Mouse (Mus musculus): ENCODE results near the gene Gm48551.
A peak's percentile ranks its signal among the peaks of the same experiment; 100 is the strongest.

The Gm48551 gene

DNA sequence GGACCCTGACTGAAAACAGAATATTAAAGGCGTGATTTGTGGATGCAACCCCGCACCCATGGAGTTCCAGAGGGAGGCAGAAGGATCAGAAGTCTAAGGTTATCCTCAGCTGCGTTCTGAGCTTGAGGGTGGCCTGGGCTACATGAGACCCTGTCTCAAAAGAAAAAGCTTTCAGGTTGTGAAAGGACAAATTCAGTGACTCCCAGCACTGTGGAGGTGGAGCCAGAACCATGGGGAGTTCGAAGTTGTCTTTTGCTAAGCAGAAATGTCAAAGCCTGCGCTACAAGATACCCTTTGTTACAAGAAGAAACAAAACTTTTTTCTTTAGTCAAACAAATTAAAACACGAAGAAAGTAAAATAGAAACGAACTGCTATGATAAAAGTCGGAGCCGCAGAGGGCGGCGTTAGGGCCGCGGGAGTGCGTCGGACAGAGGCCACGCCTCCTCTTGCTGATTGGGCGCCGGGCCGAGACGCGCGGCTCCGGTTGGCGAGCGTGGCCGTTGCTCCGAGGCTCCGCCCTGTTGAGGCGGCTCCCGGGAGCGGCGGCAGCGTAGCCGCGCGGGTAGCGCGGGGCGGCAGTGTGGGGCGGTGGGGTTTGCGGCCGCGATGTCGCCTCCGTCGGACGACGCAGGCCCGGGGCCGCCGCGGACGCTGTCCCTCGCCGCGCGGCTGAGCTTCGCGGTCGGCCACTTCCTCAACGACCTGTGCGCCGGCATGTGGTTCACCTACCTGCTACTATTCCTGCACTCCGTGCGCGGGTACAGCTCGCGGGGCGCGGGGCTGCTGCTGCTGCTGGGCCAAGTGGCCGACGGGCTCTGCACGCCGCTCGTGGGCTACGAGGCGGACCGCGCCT is 27.0 kb upstream of the Gm48551 start, which contains the start of gene Mfsd12:
TSS of gene Mfsd12 (plus strand) at position 501 of the 854 bp plus-strand sequence.
- DNase-seq (ENCODE audit: low spot score in 2 of 2): peak; percentile 84

DNA sequence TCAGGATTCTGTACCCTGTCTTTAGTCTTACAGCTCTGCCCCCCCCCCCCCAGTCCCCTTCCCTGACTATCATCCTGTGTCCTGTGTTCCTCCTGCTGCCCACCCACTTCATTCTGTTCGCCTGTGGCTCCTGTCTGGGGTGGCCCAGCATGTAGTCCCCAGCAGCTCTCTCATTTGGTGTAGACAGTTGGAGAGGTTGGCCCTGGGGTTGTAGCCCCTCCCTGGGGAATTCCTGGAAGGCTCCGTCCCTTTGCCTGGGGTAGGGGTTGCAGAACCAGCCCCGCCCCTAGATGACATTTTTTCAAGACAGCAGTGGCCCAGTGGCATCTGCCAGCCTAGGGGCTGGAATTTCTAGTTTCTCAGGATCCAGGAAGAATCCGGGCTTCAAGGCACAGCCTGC is 26.1 kb upstream of the Gm48551 start:
- DNase-seq (ENCODE audit: low spot score in 2 of 2): no peak

- no peak for DNase-seq (ENCODE audit: low spot score in 2 of 2)
Measured at GRCm38 (mm10) chr10:81358841-81359240, 25.4 kb upstream of the Gm48551 start.

- no peak for DNase-seq (ENCODE audit: low spot score in 2 of 2)
Measured at GRCm38 (mm10) chr10:81360721-81361120, 23.5 kb upstream of the Gm48551 start.

DNA sequence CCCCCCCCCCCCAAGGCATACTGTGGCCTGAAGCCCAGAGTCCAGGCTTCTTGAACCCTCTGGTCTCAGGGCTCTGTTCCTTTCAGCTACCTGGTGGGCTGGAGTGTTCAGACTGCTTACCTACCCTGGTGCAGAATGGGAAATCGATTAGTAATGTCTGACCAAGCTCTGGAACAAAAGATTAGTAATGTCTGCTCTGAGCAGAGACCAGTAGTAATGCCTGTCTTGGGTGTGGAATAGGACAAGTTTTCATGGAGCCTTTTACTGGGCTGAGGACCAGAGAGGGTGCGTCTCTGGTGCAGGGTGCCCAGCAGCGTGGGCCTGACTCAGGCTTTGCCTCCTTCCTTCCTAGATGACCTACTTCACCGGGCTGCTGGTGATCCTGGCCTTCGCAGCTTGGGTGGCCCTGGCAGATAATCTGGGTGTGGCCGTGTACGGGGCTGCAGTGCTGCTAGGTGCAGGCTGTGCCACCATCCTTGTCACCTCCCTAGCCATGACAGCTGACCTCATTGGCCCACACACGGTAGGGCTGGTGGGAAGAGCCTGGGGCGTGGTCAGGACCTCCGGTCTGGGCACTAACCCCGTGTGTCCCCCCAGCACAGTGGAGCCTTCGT is 21.8 kb upstream of the Gm48551 start:
- DNase-seq (ENCODE audit: low spot score in 2 of 2): no peak

GRCm38 (mm10) chr10:81363436-81364346 is 20.6 kb upstream of the Gm48551 start:
- no peak for DNase-seq (ENCODE audit: low spot score in 2 of 2)

GRCm38 (mm10) chr10:81364666-81365065 is 19.6 kb upstream of the Gm48551 start:
- DNase-seq (ENCODE audit: low spot score in 2 of 2): no peak

DNA sequence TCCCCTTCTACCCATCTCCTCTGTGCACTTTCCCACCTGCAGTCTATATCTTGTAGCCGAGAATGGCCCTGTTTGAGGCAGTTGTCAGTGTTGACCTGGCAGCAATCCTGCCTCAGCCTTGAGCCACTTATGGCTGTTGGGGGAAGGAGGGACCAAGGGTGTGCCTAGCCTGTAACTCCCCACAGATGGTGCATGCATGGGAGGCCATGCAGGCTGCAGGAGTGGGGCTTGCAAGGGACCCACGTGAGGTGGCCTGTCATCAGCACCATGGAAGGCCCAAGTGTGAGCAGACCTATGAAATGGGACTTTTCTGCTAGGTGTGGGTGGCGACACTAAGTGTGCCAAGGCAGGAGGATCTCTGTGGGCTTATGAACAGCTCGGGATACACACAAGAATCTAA is 19.2 kb upstream of the Gm48551 start:
- DNase-seq (ENCODE audit: low spot score in 2 of 2): peak in 1 of 2 experiments; percentile 58

GRCm38 (mm10) chr10:81365672-81366476 is 18.4 kb upstream of the Gm48551 start, which contains the start of gene 4930404N11Rik:
Gene 4930404N11Rik, minus strand, starts transcription at chr10:81365816.
- DNase-seq (ENCODE audit: low spot score in 2 of 2): no peak

DNA sequence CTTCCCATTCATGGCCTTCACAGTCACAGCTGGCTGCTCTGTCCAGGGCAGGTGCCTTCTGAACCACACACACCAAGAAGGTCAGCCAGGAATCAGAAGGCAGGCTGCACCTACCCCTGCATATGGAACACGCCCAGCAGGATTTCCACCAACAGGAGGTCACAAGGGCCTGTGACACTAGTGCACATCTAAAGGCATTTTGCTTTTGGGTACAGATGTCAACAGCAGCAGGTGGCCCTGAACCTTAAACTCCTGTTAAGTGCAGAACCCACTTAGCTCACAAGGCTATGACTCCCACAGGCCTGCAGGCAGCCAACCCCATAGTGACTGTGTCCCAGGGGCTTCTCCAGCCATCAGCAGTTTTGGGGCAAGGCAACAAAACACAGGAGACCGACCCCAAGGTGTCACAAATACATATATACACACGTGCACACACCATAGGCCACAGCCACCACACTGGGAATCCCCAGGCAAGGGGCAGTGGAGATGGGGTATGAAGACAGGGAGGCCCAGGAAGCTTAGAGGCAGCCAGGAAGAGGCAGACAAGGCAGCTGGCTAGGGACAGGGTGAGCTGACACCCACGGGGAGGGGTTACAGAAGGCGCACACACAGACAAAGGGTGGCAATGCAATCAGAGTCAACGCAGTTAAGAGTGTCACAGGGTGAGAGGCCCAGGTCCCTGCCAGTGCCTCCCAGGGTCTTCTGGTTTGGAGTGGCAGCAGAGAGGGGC is 17.6 kb upstream of the Gm48551 start:
- no peak for DNase-seq (ENCODE audit: low spot score in 2 of 2)

DNA sequence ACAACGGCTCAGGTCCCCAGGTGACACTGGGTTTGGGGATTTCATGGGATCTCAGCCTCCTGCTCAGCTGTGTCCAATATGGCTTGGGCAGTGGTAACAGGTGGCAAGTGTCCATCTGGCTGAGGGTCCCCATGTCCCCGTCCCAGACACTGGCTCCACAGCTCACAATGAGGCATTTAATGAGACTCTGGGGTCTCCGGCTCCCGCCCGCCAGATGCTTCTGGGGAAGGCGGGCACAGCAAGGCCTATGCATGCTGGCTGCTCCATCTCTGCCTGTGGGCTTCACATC is 17.1 kb upstream of the Gm48551 start:
- no peak for DNase-seq (ENCODE audit: low spot score in 2 of 2)

DNA sequence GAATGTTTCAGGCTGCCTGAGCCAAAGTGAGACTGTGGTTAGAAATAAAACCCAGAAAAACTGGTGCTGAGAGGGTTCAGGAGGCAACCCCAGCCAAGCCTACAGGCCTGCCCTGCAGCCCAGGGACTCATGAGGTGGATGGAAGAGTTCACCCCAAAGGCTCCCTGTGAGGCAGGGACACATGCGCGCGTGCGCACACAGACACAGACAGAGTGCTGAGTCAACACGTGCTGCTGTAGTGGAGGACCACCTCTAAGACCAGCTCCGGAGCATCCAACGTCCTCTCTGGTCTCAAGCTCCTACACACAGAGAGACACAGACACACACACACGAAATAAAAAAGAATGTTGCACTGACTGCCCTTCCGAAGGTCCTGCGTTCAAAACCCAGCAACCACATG is 8.9 kb upstream of the Gm48551 start:
- DNase-seq (ENCODE audit: low spot score in 2 of 2): no peak

GRCm38 (mm10) chr10:81376561-81377361 is 7.5 kb upstream of the Gm48551 start:
- no peak for DNase-seq (ENCODE audit: low spot score in 2 of 2)

DNA sequence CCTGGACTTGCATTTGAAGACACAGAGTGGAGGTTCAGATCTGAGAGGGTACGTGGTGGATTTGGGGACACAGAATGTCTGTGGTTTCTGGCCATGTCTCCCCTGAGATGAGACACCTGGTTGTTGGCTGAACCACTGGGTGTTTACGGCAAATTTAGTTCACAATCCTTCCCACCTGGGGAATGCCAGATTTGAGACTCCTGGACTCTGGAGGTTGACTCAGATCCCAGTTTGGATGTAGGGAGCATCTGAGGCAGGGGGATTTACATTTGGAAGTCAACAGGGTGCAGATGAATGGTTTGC is 7.0 kb upstream of the Gm48551 start:
- no peak for DNase-seq (ENCODE audit: low spot score in 2 of 2)

- no peak for DNase-seq (ENCODE audit: low spot score in 2 of 2)
Measured at GRCm38 (mm10) chr10:81377793-81378552, 6.3 kb upstream of the Gm48551 start, which contains the start of gene Fzr1. Gene Fzr1, minus strand, starts transcription at chr10:81378516.

DNA sequence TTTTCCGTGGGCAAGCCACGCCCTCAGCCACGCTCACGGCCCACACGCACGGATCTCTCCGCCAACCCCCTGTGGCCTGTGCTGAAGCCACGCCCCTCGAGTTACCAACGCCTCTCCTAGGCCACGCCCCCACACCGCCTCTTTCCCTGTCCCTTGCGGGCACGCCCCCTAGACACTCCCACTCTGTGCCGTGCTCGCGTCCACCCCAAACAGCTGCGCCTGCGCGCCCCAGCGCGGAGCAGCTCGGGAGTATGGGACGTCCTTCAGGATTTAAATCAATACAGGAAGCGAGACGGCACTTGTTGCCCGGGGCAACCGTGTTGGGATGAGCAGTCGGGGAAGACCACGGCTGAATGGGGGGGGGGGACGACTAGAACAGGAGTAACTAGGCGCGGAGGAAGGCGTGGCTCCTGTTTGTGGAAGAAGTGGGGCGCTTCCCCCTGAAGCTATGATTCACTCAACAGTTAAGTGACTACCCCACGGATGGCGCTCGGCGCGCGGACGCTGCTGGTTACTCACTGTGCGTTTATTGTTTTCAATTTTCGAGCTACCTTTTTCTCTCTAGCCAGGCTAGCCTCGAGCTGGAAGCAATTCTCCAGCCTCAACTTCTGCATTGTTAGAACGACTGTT is 5.6 kb upstream of the Gm48551 start:
- peak; percentile 100 for DNase-seq (ENCODE audit: low spot score in 2 of 2)

DNA sequence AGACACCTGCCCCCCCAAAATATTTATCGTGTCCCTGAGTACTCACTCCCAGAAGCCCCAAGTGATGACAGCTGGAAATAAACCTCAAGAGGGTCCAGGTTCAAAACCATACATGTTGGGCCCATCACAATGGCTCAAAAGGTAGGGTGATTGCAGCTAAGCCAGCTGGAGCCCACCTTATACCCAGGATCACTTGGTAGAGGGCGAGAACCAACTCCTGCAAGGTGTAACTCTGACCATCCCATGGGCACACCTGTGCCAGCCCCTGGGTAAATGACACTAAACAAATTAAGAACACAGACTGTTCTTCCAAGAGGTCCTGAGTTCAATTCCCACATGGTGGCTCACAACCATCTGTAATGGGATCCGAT is 5.1 kb upstream of the Gm48551 start:
- no peak for DNase-seq (ENCODE audit: low spot score in 2 of 2)

GRCm38 (mm10) chr10:81379809-81380378 is 4.4 kb upstream of the Gm48551 start:
- DNase-seq (ENCODE audit: low spot score in 2 of 2): no peak
